ENCODE assay signal across 19 mouse cellular contexts in the genomic region with DNA sequence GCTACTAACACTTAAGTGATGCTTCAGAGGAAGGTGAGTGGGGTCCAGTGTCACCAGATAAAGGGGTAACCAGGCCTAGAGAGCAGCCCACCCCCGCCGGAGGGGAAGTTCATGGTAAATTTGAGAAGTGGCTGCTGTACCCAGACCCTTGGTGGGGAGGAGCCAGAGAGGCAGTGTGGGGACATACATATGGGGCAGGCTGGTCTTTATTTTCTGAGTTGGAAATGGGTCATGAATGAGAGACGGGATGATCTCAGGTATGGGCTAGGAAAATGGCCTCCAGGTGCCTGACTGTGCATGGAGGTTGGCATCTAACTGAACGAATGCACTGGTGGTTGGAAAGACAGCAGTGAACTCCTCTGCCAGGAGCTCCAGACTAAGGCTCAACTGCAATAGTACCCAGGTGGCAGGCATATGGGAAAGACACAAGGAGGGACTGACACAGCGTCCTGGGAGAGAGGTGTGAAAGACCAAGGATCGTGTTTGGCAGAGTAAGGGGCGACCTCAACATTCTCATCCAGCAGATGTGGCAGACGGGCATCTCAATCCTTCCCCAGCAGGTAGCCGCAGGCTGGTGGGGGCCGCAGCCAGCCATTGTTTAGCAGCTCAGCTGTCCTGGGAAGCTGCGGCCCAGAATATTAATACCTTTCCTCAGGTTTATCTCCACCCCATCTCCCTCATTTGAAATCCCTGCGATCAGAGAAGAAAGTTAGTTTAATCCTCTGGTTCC.
DNase-seq lines count a peak whose midpoint lies in the region; ATAC-seq lines count a peak whose summit lies in the region.
"Had no signal": no experiment of that assay in that cellular context is flagged by ENCODE, and none has a peak within 500 bp of the region (broad histone marks: within the 10 kb centered on the region; RNA-seq: fewer than 3 reads in every experiment).

No protein-coding gene starts in this region.

- H3K36me3 ChIP-seq in forebrain, embryonic 10.5 days (replicated peaks): no peaks in the 10 kb centered on the region
- no peaks in the 10 kb centered on the region for H3K36me3 ChIP-seq in forebrain, embryonic 11.5 days (ENCODE audit: control insufficient read depth, insufficient read depth, low read length)
- no peaks in the 10 kb centered on the region for H3K36me3 ChIP-seq in hindbrain, embryonic 13.5 days
- H3K36me3 ChIP-seq in midbrain, embryonic 13.5 days: no peaks in the 10 kb centered on the region
- H3K36me3 ChIP-seq: kidney, embryonic 15.5 days; limb, embryonic 12.5 days had no signal

- no peaks in the 10 kb centered on the region for H3K9me3 ChIP-seq in forebrain, embryonic 10.5 days
- H3K9me3 ChIP-seq in forebrain, embryonic 11.5 days (ENCODE audit: control insufficient read depth, low read length): no peaks in the 10 kb centered on the region
- H3K9me3 ChIP-seq in hindbrain, embryonic 13.5 days: no peaks in the 10 kb centered on the region
- H3K9me3 ChIP-seq in midbrain, embryonic 13.5 days: no peaks in the 10 kb centered on the region
- H3K9me3 ChIP-seq: kidney, embryonic 15.5 days; limb, embryonic 12.5 days had no signal

- intact Hi-C loops in left cerebral cortex, postnatal 36 days (cut with DNase I): no loop called here

- H3K4me3 ChIP-seq in forebrain, embryonic 10.5 days: no peak overlapping the region
- H3K4me3 ChIP-seq in forebrain, embryonic 11.5 days (ENCODE audit: low read depth, low read length): no peak overlapping the region
- no peak overlapping the region for H3K4me3 ChIP-seq in hindbrain, embryonic 13.5 days
- no peak overlapping the region for H3K4me3 ChIP-seq in midbrain, embryonic 13.5 days (replicated peaks)
- H3K4me3 ChIP-seq: heart, adult 2 months; kidney, embryonic 15.5 days; left cerebral cortex, adult 2 months; limb, embryonic 12.5 days had no signal

- DNase-seq in forebrain, embryonic 10.5 days (ENCODE audit: extremely low spot score, low spot score): no peak
- DNase-seq in forebrain, embryonic 11.5 days (ENCODE audit: low spot score): peak; percentile 49
- no peak for DNase-seq in left cerebral cortex, postnatal 36 days (ENCODE audit: low spot score in 2 of 2)
- no peak for DNase-seq in embryo, embryonic 10 days (ENCODE audit: low spot score)
- no peak for DNase-seq in cerebellum, adult 11-12 months
- DNase-seq: adrenal gland, postnatal 36 days; cerebellum, adult 9-11 months; gastrocnemius, postnatal 10 days; heart, adult 2 months; right cerebral cortex, postnatal 14 days; thymus, postnatal 36 days had no signal

- H3K4me1 ChIP-seq in forebrain, embryonic 10.5 days: peaks cover 27% of the 10 kb centered on the region
- no peaks in the 10 kb centered on the region; the same call in 1 of the 2 replicates for H3K4me1 ChIP-seq in forebrain, embryonic 11.5 days (replicated peaks; ENCODE audit: control insufficient read depth, insufficient read depth, low read length)
- H3K4me1 ChIP-seq in hindbrain, embryonic 13.5 days (replicated peaks): peaks cover 23% of the 10 kb centered on the region
- peaks cover 31% of the 10 kb centered on the region for H3K4me1 ChIP-seq in midbrain, embryonic 13.5 days (replicated peaks)

- H3K4me2 ChIP-seq in forebrain, embryonic 11.5 days (ENCODE audit: low read depth, low read length, severe bottlenecking): no peak overlapping the region
- no peak overlapping the region for H3K4me2 ChIP-seq in hindbrain, embryonic 13.5 days
- H3K4me2 ChIP-seq in midbrain, embryonic 13.5 days (replicated peaks): no peak overlapping the region
- H3K4me2 ChIP-seq: kidney, embryonic 15.5 days; limb, embryonic 12.5 days had no signal

- ATAC-seq in forebrain, embryonic 11.5 days (replicated peaks; ENCODE audit: low FRiP score): no peak
- ATAC-seq in hindbrain, embryonic 13.5 days (ENCODE audit: low FRiP score): no peak
- ATAC-seq in midbrain, embryonic 13.5 days: peak; percentile 19; the same call in 1 of the 2 replicates
- ATAC-seq: inflammation-experienced regulatory T-cells, adult 6 months; lung, postnatal 0 days had no signal

- H3K27ac ChIP-seq in forebrain, embryonic 10.5 days: peak overlapping the region; percentile 22
- H3K27ac ChIP-seq in forebrain, embryonic 11.5 days (ENCODE audit: low read depth, low read length): no peak overlapping the region
- peak overlapping the region; percentile 77 for H3K27ac ChIP-seq in hindbrain, embryonic 13.5 days
- H3K27ac ChIP-seq in midbrain, embryonic 13.5 days: peak overlapping the region; percentile 79
- H3K27ac ChIP-seq: heart, adult 2 months; kidney, embryonic 15.5 days; left cerebral cortex, adult 2 months; limb, embryonic 12.5 days; liver, embryonic 14.5 days had no signal

- 56% methylated on average over 12 of the region's 12 CpGs for WGBS in forebrain, embryonic 10.5 days
- 48% methylated on average over 12 of the region's 12 CpGs for WGBS in forebrain, embryonic 11.5 days
- 46% methylated on average over 12 of the region's 12 CpGs for WGBS in hindbrain, embryonic 13.5 days
- 43% methylated on average over 12 of the region's 12 CpGs for WGBS in midbrain, embryonic 13.5 days

- H3K27me3 ChIP-seq in forebrain, embryonic 10.5 days (ENCODE audit: poor library complexity, severe bottlenecking): no peaks in the 10 kb centered on the region; the same call in 1 of the 2 replicates
- H3K27me3 ChIP-seq in forebrain, embryonic 11.5 days (ENCODE audit: control insufficient read depth, insufficient read depth, low read length): no peaks in the 10 kb centered on the region
- H3K27me3 ChIP-seq in hindbrain, embryonic 13.5 days: no peaks in the 10 kb centered on the region
- no peaks in the 10 kb centered on the region for H3K27me3 ChIP-seq in midbrain, embryonic 13.5 days
- H3K27me3 ChIP-seq: kidney, embryonic 15.5 days had no signal

- no peak overlapping the region for H3K9ac ChIP-seq in forebrain, embryonic 11.5 days (ENCODE audit: low read length)
- H3K9ac ChIP-seq in hindbrain, embryonic 13.5 days: peak overlapping the region; percentile 56; the same call in 1 of the 2 replicates
- 0 out of 2 replicates have a peak overlapping the region, but pooled peaks have one; percentile 2 for H3K9ac ChIP-seq in midbrain, embryonic 13.5 days (replicated peaks)
- H3K9ac ChIP-seq: kidney, embryonic 15.5 days; limb, embryonic 12.5 days; liver, embryonic 14.5 days had no signal
